Mouse (Mus musculus) heart, adult 2 months (tissue): ENCODE data around the gene St7. TPM values are rescaled to one million over a fixed set of nuclear protein-coding genes. Genes with fewer than 3 reads are reported as not detected.

ENCODE experiments used
- DNase-seq, 2 experiments: peaks; one replicate each; pipeline ENCODE4 v3.0.0; 2021
- H3K27ac ChIP-seq: fragments of 200-600 bp; 2 replicates; pipeline ENCODE4 v1.8.1; 2022
- H3K27me3 ChIP-seq: fragments of 200-500 bp; 2 replicates; pipeline ENCODE4 v1.6.1; 2012; ENCODE audit warnings: mild to moderate bottlenecking, low read length, inconsistent platforms, mixed read lengths; ENCODE audit not compliant: control insufficient read depth, insufficient read depth
- H3K36me3 ChIP-seq: fragments of 200-500 bp; 2 replicates; pipeline ENCODE4 v1.6.1; 2012; ENCODE audit warnings: low read length, inconsistent platforms; ENCODE audit not compliant: control insufficient read depth, insufficient read depth
- H3K4me1 ChIP-seq: fragments of 200-500 bp; 2 replicates; pipeline ENCODE4 v1.6.1; 2011; ENCODE audit warnings: low read length; ENCODE audit not compliant: control insufficient read depth, insufficient read depth
- H3K4me3 ChIP-seq: fragments of 200-600 bp; 2 replicates; pipeline ENCODE4 v1.8.1; 2022
- H3K79me2 ChIP-seq: fragments of 200-500 bp; replicated peaks from 2 replicates; pipeline ENCODE4 v1.6.1; 2012; ENCODE audit warnings: mild to moderate bottlenecking, inconsistent platforms, low read length, moderate library complexity, mixed read lengths; ENCODE audit not compliant: control insufficient read depth, insufficient read depth
- H3K9ac ChIP-seq: fragments of 200-500 bp; 2 replicates; pipeline ENCODE4 v1.6.1; 2012; ENCODE audit warnings: low read depth, mild to moderate bottlenecking, control low read depth, inconsistent platforms, low read length, mixed read lengths
- CTCF ChIP-seq: fragments of 200-600 bp; IDR thresholded peaks from 2 replicates; pipeline ENCODE4 v1.8.1; 2022; ENCODE audit warnings: antibody characterized with exemption, mild to moderate bottlenecking, moderate library complexity
- EP300 ChIP-seq: fragments of 200-500 bp; IDR thresholded peaks from 2 replicates; pipeline ENCODE4 v1.6.1; 2011; ENCODE audit warnings: low read depth, low read length, control low read depth; ENCODE audit not compliant: insufficient read depth
- POLR2A ChIP-seq: fragments of 200-500 bp; IDR thresholded peaks from 2 replicates; pipeline ENCODE4 v1.6.1; 2011; ENCODE audit warnings: mild to moderate bottlenecking, low read depth, low read length, control low read depth; ENCODE audit not compliant: insufficient read depth
- WGBS: fragments of 180-500 bp; shearing (Covaris S2); methylation state at CpG from one replicate; pipeline ENCODE4 v1.1.7; 2018; 5-methylcytosine and 5-hydroxymethylcytosine counted together
- intact Hi-C: fragments of 180-260 bp; cut with DNase I; formaldehyde crosslinking; loops from one replicate; pipeline ENCODE4 v1.15.1; 2025
- polyA plus RNA-seq: library from polyadenylated mRNA; depleted of rRNA; stranded (reverse); fragments of >200 nt; gene quantifications from 2 replicates; pipeline ENCODE4 v1.2.3, GENCODE M21; 2012
- total RNA-seq, 2 experiments: library from RNA; stranded (reverse); gene quantifications; 2 replicates each; pipeline ENCODE4 v1.2.3; 2021

Gene St7
- total and polyA plus RNA-seq, 3 experiments = 12.0 to 19.5 (median 16.9) TPM

DNA sequence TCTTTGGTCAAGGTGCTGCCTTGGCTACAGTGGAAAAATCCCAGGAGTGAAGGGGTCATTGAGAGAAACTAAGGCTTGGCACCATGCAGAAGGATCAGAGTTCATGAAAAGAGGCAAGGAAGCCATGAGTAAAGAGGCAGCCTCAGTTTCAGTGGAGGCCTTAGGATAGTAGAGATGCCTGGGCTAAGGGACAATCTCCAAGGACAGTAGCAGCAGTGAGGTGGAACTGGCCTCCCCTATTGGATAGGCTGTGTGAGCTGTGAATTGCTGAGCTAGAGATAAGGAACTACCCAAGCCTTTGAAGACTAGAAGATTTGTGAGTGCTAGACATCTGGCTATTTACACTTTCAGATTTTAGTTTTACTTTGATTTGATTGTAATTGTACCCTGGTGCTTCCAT, 278.7 kb downstream of the St7 start:
- H3K4me3 ChIP-seq = no peak overlapping the region
- H3K79me2 ChIP-seq = no peaks in the 10 kb centered on the region
- no peak overlapping the region for H3K9ac ChIP-seq
- H3K36me3 ChIP-seq = no peaks in the 10 kb centered on the region
- no peaks in the 10 kb centered on the region for H3K4me1 ChIP-seq
- DNase-seq = no peak
- H3K27ac ChIP-seq = no peak overlapping the region
- no peaks in the 10 kb centered on the region for H3K27me3 ChIP-seq
- intact Hi-C loops = no loop called here
- TF ChIP-seq POLR2A (no peak), EP300 (no peak), CTCF (no peak)

DNA sequence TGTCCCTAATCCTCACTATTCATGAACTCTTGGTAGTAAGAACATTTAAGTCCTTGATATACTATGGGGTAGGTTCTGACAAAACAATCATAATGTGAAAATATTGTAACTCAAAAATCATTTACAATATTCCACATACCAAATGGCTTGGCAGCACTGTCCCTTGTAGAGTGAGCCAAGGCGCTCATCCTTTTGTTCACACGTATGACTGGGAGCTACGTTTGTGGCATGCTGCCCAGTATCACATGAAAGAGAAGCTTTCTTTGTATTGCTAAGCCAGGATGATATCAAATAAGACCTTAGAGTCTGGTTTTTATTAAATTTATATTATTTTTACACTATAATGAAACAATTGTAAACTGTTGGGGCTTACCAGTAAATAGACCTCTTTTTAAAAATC, 281.7 kb downstream of the St7 start:
- H3K4me1 ChIP-seq = no peaks in the 10 kb centered on the region
- no peaks in the 10 kb centered on the region for H3K36me3 ChIP-seq
- 63% methylated on average over 3 of the region's 3 CpGs for WGBS
- H3K27me3 ChIP-seq = no peaks in the 10 kb centered on the region
- H3K79me2 ChIP-seq = no peaks in the 10 kb centered on the region
- H3K27ac ChIP-seq = no peak overlapping the region
- intact Hi-C loops = no loop called here
- no peak for TF ChIP-seq EP300
- no peak for TF ChIP-seq CTCF
- TF ChIP-seq POLR2A = no peak
- no peak overlapping the region for H3K4me3 ChIP-seq
- no peak overlapping the region for H3K9ac ChIP-seq
- no peak for DNase-seq

DNA sequence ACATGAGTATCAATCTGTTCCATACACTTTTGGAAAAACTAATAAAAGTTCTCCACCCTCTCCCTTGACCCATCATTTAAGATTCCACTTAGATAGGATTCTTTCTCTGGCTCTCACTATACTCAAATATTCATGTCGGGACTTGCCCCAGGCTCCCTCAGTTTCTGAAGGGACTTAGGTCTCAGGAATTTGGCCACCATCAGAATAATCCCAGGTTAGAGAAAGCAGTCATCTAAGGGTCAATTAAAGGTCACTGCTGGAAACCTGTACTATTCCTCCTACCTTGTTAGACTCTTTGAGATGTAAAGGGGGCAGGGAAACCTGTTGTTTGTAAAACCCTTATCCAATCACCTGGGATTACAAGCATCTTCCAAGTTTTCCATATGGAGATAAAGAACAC, 284.4 kb downstream of the St7 start:
- Histone ChIP-seq H3K36me3 (no peaks in the 10 kb centered on the region), H3K27me3 (no peaks in the 10 kb centered on the region), H3K4me1 (no peaks in the 10 kb centered on the region), H3K27ac (no peak overlapping the region), H3K79me2 (no peaks in the 10 kb centered on the region), H3K9ac (no peak overlapping the region), H3K4me3 (no peak overlapping the region)
- DNase-seq = no peak
- intact Hi-C loops = no loop called here
- TF ChIP-seq EP300 = no peak
- WGBS = 54% methylated on average over 1 of the region's 1 CpGs

DNA sequence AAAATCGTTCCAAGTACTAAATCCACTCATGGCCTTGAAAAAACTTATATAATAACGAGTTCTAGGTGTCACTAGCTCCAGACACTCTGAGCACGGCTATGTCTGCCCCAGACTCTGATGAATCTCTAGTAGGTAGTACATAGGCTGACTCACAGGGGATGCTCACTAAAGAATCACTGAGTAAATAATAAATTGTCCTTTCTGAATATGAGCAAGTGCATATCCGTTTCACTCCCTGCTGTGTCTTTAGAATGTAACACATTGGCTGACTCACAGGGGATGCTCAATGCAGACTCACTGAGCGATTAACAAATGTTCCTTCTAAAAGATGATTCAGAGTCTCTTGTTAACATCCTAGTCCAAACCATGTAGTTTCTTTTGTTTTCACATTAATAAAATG, 285.6 kb downstream of the St7 start:
- no peak overlapping the region for H3K9ac ChIP-seq
- no peaks in the 10 kb centered on the region for H3K4me1 ChIP-seq

DNA sequence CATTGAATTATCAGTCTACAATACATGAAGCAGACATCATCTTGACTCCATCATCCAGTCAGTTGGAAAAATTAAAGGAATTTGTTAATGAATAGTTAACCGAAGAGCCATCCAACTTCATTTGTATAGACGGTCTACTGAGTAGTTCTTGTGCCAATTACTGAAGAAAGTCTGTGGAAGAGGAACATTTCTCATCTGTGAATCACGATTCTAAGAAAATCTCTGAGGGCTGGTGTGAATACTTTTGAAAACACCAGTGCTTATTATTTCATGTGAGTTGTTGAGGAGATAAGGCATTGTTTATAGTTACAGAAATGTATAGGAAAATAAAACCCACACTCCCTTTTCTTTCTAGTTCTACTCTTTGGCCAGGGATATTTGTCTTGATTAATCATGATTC, 286.1 kb downstream of the St7 start:
- no peak overlapping the region for H3K4me3 ChIP-seq
- intact Hi-C loops = no loop called here
- no peaks in the 10 kb centered on the region for H3K36me3 ChIP-seq
- H3K79me2 ChIP-seq = no peaks in the 10 kb centered on the region
- H3K9ac ChIP-seq = no peak overlapping the region
- H3K4me1 ChIP-seq = no peaks in the 10 kb centered on the region
- WGBS = 74% methylated on average over 3 of the region's 3 CpGs
- H3K27ac ChIP-seq = no peak overlapping the region
- TF ChIP-seq POLR2A (no peak), EP300 (no peak), CTCF (no peak)
- H3K27me3 ChIP-seq = no peaks in the 10 kb centered on the region
- no peak for DNase-seq

More for the DNA sequence above, 285.6 kb downstream of the St7 start:
- Histone ChIP-seq H3K79me2 (no peaks in the 10 kb centered on the region), H3K27me3 (no peaks in the 10 kb centered on the region), H3K4me3 (no peak overlapping the region), H3K27ac (no peak overlapping the region), H3K36me3 (no peaks in the 10 kb centered on the region)
- 75% methylated on average over 5 of the region's 5 CpGs for WGBS
- intact Hi-C loops = no loop called here
- DNase-seq = no peak
- TF ChIP-seq POLR2A (no peak), CTCF (no peak), EP300 (no peak)

DNA sequence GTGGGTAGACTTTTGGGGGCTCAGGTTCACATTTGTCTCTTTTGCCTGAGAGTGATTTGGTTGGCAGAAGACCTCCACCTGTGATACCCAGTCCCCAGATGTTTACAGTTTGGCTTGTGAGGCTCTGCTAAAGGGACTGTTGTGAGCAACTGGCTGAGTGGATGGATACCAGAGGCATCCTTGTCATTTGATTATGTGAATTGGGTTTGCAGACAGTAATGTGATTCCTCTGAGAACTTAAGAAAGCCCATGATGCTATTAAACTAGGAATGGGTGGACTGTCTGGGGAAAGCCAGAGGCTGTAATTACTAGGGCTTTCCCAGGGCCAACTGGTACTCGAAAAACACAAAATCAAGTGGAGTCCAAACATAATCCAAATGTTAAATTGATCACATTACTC, 286.6 kb downstream of the St7 start:
- Histone ChIP-seq H3K27me3 (no peaks in the 10 kb centered on the region), H3K79me2 (no peaks in the 10 kb centered on the region), H3K36me3 (no peaks in the 10 kb centered on the region), H3K9ac (no peak overlapping the region), H3K4me3 (no peak overlapping the region), H3K27ac (no peak overlapping the region), H3K4me1 (no peaks in the 10 kb centered on the region)
- TF ChIP-seq EP300 (no peak), CTCF (no peak), POLR2A (no peak)
- intact Hi-C loops = no loop called here
- DNase-seq = no peak
- WGBS = 59% methylated on average over 1 of the region's 1 CpGs
